Mouse (Mus musculus) megakaryocyte progenitor cell, adult 5-6 weeks (primary cell): ENCODE measurements around the gene Rmnd5b. TPM values are rescaled to one million over a fixed set of nuclear protein-coding genes. Genes with fewer than 3 reads are reported as not detected.
A peak's percentile ranks its signal among the peaks of the same experiment; 100 is the strongest.
"Not testable (repeated sequence)": the region's sequence is repeated elsewhere in the genome, so short reads cannot be mapped to it uniquely, and the experiment has no call there.

Experiments used
- ATAC-seq: replicated peaks from 2 replicates; pipeline ENCODE4 v1.8.0; 2016; ENCODE audit warnings: mild to moderate bottlenecking, moderate TSS enrichment, inconsistent platforms; ENCODE audit not compliant: poor library complexity
- total RNA-seq, 2 experiments: library from RNA; stranded (forward) in 1 of 2; stranded (reverse) in 1 of 2; fragments of 157-497, 149-512 nt in 1 of 2; fragments of 200-1000 nt in 1 of 2; gene quantifications; 2 replicates each; pipeline versions ENCODE4 v1.2.3 to v1.2.4; 2015 to 2017

Gene Rmnd5b
- total RNA-seq, 2 experiments from 2014 or later = 20.4 to 34.9 TPM

- peak; percentile 76 for ATAC-seq
Observed at GRCm38 (mm10) chr11:51625187-51625820, 10.4 kb downstream of the Rmnd5b start.

GRCm38 (mm10) chr11:51622971-51623491 is 12.7 kb downstream of the Rmnd5b start:
- ATAC-seq = no peak

- ATAC-seq = no peak
Observed at GRCm38 (mm10) chr11:51621776-51622175, 13.9 kb downstream of the Rmnd5b start.

GRCm38 (mm10) chr11:51620084-51620483 is 15.6 kb downstream of the Rmnd5b start:
- ATAC-seq = no peak

- peak; percentile 75 for ATAC-seq
Observed at GRCm38 (mm10) chr11:51619409-51620060, 16.2 kb downstream of the Rmnd5b start, which contains the start of gene Nhp2. Gene Nhp2, plus strand, starts transcription at chr11:51619735.

GRCm38 (mm10) chr11:51618894-51619408 is 16.7 kb downstream of the Rmnd5b start:
- 0 out of 2 replicates have a peak, but pooled peaks have one; percentile 0 for ATAC-seq

- ATAC-seq = peak; percentile 57
Observed at GRCm38 (mm10) chr11:51617693-51618092, 18.0 kb downstream of the Rmnd5b start.

- ATAC-seq = not testable (repeated sequence)
Observed at GRCm38 (mm10) chr11:51616113-51616512, 19.6 kb downstream of the Rmnd5b start.

- ATAC-seq = peak; percentile 65
Observed at GRCm38 (mm10) chr11:51615601-51616000, 20.1 kb downstream of the Rmnd5b start.

GRCm38 (mm10) chr11:51615129-51615528 is 20.6 kb downstream of the Rmnd5b start:
- ATAC-seq = no peak

- ATAC-seq = no peak
Observed at GRCm38 (mm10) chr11:51614256-51614655, 21.4 kb downstream of the Rmnd5b start.

GRCm38 (mm10) chr11:51609940-51610339 is 25.8 kb downstream of the Rmnd5b start:
- not testable (repeated sequence) for ATAC-seq

GRCm38 (mm10) chr11:51609266-51609909 is 26.3 kb downstream of the Rmnd5b start:
- ATAC-seq = peak; percentile 53

GRCm38 (mm10) chr11:51607096-51607738 is 28.5 kb downstream of the Rmnd5b start:
- peak; percentile 14 for ATAC-seq

- ATAC-seq = peak; percentile 74
Observed at GRCm38 (mm10) chr11:51606447-51607095, 29.1 kb downstream of the Rmnd5b start, which contains the start of gene Hnrnpab. Gene Hnrnpab, minus strand, starts transcription at chr11:51606847.

GRCm38 (mm10) chr11:51605602-51606446 is 29.9 kb downstream of the Rmnd5b start:
- ATAC-seq = peak; percentile 33

- ATAC-seq = no peak
Observed at GRCm38 (mm10) chr11:51602253-51602652, 33.4 kb downstream of the Rmnd5b start.

- ATAC-seq = no peak
Observed at GRCm38 (mm10) chr11:51597553-51597952, 38.1 kb downstream of the Rmnd5b start.

GRCm38 (mm10) chr11:51595459-51596083 is 40.1 kb downstream of the Rmnd5b start:
- ATAC-seq = no peak
